Mouse (Mus musculus) bone marrow macrophage, adult 2 months (primary cell): ENCODE data around the gene Hsd17b11.

ENCODE experiments used
- CTCF ChIP-seq: IDR thresholded peaks from 2 replicates; pipeline ENCODE4 v1.5.1; 2012; ENCODE audit warnings: low read depth, mild to moderate bottlenecking, low read length, moderate library complexity
- POLR2A ChIP-seq: IDR thresholded peaks from 2 replicates; pipeline ENCODE4 v1.6.1; 2012; ENCODE audit warnings: mild to moderate bottlenecking, low read depth, low read length, borderline replicate concordance

- no peak for TF ChIP-seq POLR2A
- no peak for TF ChIP-seq CTCF
Measured at GRCm38 (mm10) chr5:103962935-103963429, 58.7 kb downstream of the Hsd17b11 start.
